Comparison of ENCODE assay signal across 15 mouse cellular contexts in genomic region chr1:151737146-151737545, GRCm38 (mm10).
"Had no signal": no experiment of that assay in that cellular context is flagged by ENCODE, and none has a peak within 500 bp of the region (broad histone marks: within the 10 kb centered on the region; RNA-seq: fewer than 3 reads in every experiment).

No protein-coding gene starts in this region.

- DNase-seq: gastrocnemius, adult 2 months; gastrocnemius, postnatal 14 days; gastrocnemius, postnatal 36 days; heart, adult 11 months; heart, adult 2 months; heart, postnatal 14 days; heart, postnatal 36 days; kidney, adult 11 months; kidney, adult 2 months; kidney, adult 9 months; kidney, postnatal 14 days; kidney, postnatal 36 days; liver; liver, embryonic 13.5 days; liver, postnatal 0 days had no signal
